Mouse (Mus musculus) midbrain, embryonic 10.5 days (tissue): ENCODE data around the gene Gpt2. TPM values are rescaled to one million over a fixed set of nuclear protein-coding genes. Genes with fewer than 3 reads are reported as not detected.

Experiments used
- DNase-seq: peaks from one replicate; pipeline ENCODE4 v3.0.0-alpha.2; 2017; ENCODE audit warnings: low spot score
- H3K27ac ChIP-seq: fragments of 300-500 bp; sonication (generic); replicated peaks from 2 replicates; pipeline ENCODE4 v1.5.1; 2016; ENCODE audit warnings: mild to moderate bottlenecking
- H3K27me3 ChIP-seq: fragments of 300-500 bp; sonication (generic); 2 replicates; pipeline ENCODE4 v1.6.1; 2016; ENCODE audit warnings: low read depth, mild to moderate bottlenecking; ENCODE audit not compliant: poor library complexity, severe bottlenecking
- H3K36me3 ChIP-seq: fragments of 300-500 bp; sonication (generic); 2 replicates; pipeline ENCODE4 v1.6.1; 2016; ENCODE audit warnings: mild to moderate bottlenecking, moderate library complexity
- H3K4me1 ChIP-seq: fragments of 300-500 bp; sonication (generic); 2 replicates; pipeline ENCODE4 v1.6.1; 2016
- H3K4me3 ChIP-seq: fragments of 300-500 bp; sonication (generic); 2 replicates; pipeline ENCODE4 v1.5.1; 2016; ENCODE audit warnings: mild to moderate bottlenecking, moderate library complexity
- H3K9me3 ChIP-seq: fragments of 300-500 bp; sonication (generic); replicated peaks from 2 replicates; pipeline ENCODE4 v1.6.1; 2016; ENCODE audit warnings: mild to moderate bottlenecking
- WGBS: fragments of 180-500 bp; shearing (Covaris S2); methylation state at CpG from one replicate; pipeline ENCODE4 v1.1.7; 2016; 5-methylcytosine and 5-hydroxymethylcytosine counted together
- polyA plus RNA-seq: library from polyadenylated mRNA; unstranded; fragments of >200 nt; fragmentation: Nextera tagmentation; extraction: Ambion mirVana; gene quantifications from 2 replicates; pipeline ENCODE4 v1.2.1, GENCODE M21; 2016

Gene Gpt2
- polyA plus RNA-seq, 1 experiment from 2014 or later: 31.9 TPM

GRCm38 (mm10) chr8:85513283-85513682, 20.9 kb downstream of the Gpt2 start:
- Histone ChIP-seq H3K4me3 (no peak overlapping the region), H3K4me1 (no peaks in the 10 kb centered on the region), H3K27me3 (no peaks in the 10 kb centered on the region), H3K27ac (no peak overlapping the region), H3K9me3 (no peaks in the 10 kb centered on the region), H3K36me3 (peaks cover 87% of the 10 kb centered on the region)
- DNase-seq: no peak
- whole genome bisulfite sequencing: 94% methylated on average over 4 of the region's 4 CpGs

GRCm38 (mm10) chr8:85515391-85515790, 23.0 kb downstream of the Gpt2 start:
- Histone ChIP-seq H3K9me3 (no peaks in the 10 kb centered on the region), H3K4me1 (no peaks in the 10 kb centered on the region), H3K27ac (no peak overlapping the region), H3K36me3 (peaks cover 84% of the 10 kb centered on the region), H3K27me3 (no peaks in the 10 kb centered on the region), H3K4me3 (no peak overlapping the region)
- DNase-seq: no peak
- WGBS: 77% methylated on average over 7 of the region's 7 CpGs

GRCm38 (mm10) chr8:85517336-85517735, 25.0 kb downstream of the Gpt2 start:
- WGBS: 89% methylated on average over 4 of the region's 4 CpGs

GRCm38 (mm10) chr8:85517956-85518355, 25.6 kb downstream of the Gpt2 start:
- Histone ChIP-seq H3K36me3 (peaks cover 89% of the 10 kb centered on the region), H3K4me1 (no peaks in the 10 kb centered on the region), H3K9me3 (no peaks in the 10 kb centered on the region), H3K27me3 (no peaks in the 10 kb centered on the region), H3K27ac (no peak overlapping the region), H3K4me3 (no peak overlapping the region)
- DNase-seq: no peak
- WGBS: 91% methylated on average over 10 of the region's 10 CpGs

More at GRCm38 (mm10) chr8:85517336-85517735, 25.0 kb downstream of the Gpt2 start:
- Histone ChIP-seq H3K27me3 (no peaks in the 10 kb centered on the region), H3K4me1 (no peaks in the 10 kb centered on the region), H3K36me3 (peaks cover 86% of the 10 kb centered on the region), H3K27ac (no peak overlapping the region), H3K9me3 (no peaks in the 10 kb centered on the region), H3K4me3 (no peak overlapping the region)
- no peak for DNase-seq

GRCm38 (mm10) chr8:85520586-85520985, 28.2 kb downstream of the Gpt2 start:
- no peak for DNase-seq
- H3K36me3 ChIP-seq: peaks cover 82% of the 10 kb centered on the region
- H3K27ac ChIP-seq: no peak overlapping the region
- H3K4me1 ChIP-seq: no peaks in the 10 kb centered on the region
- WGBS: 91% methylated on average over 4 of the region's 4 CpGs
- no peaks in the 10 kb centered on the region for H3K27me3 ChIP-seq
- no peak overlapping the region for H3K4me3 ChIP-seq
- H3K9me3 ChIP-seq: no peaks in the 10 kb centered on the region

- no peaks in the 10 kb centered on the region for H3K9me3 ChIP-seq
- H3K36me3 ChIP-seq: peaks cover 77% of the 10 kb centered on the region
- no peak for DNase-seq
- H3K27me3 ChIP-seq: no peaks in the 10 kb centered on the region
- 91% methylated on average over 8 of the region's 8 CpGs for WGBS
- no peak overlapping the region for H3K4me3 ChIP-seq
- H3K27ac ChIP-seq: no peak overlapping the region
- no peaks in the 10 kb centered on the region for H3K4me1 ChIP-seq
These were observed 29.0 kb downstream of the Gpt2 start for GRCm38 (mm10) chr8:85521332-85521731.

GRCm38 (mm10) chr8:85524086-85524485, 31.7 kb downstream of the Gpt2 start:
- no peaks in the 10 kb centered on the region for H3K27me3 ChIP-seq
- no peaks in the 10 kb centered on the region for H3K9me3 ChIP-seq
- DNase-seq: no peak
- H3K27ac ChIP-seq: no peak overlapping the region
- WGBS: 96% methylated on average over 7 of the region's 7 CpGs
- no peaks in the 10 kb centered on the region for H3K4me1 ChIP-seq
- H3K4me3 ChIP-seq: no peak overlapping the region
- peaks cover 53% of the 10 kb centered on the region for H3K36me3 ChIP-seq

GRCm38 (mm10) chr8:85526105-85526504, 33.7 kb downstream of the Gpt2 start:
- H3K4me3 ChIP-seq: no peak overlapping the region
- no peak overlapping the region for H3K27ac ChIP-seq
- H3K4me1 ChIP-seq: no peaks in the 10 kb centered on the region
- no peaks in the 10 kb centered on the region for H3K9me3 ChIP-seq
- DNase-seq: peak; percentile 53
- H3K27me3 ChIP-seq: no peaks in the 10 kb centered on the region
- H3K36me3 ChIP-seq: peaks cover 45% of the 10 kb centered on the region
- WGBS: 46% methylated on average over 6 of the region's 6 CpGs

- Histone ChIP-seq H3K36me3 (peaks cover 33% of the 10 kb centered on the region), H3K4me1 (no peaks in the 10 kb centered on the region), H3K4me3 (no peak overlapping the region), H3K27me3 (no peaks in the 10 kb centered on the region), H3K9me3 (no peaks in the 10 kb centered on the region), H3K27ac (no peak overlapping the region)
- no peak for DNase-seq
- WGBS: 82% methylated on average over 3 of the region's 3 CpGs
These were observed 36.6 kb downstream of the Gpt2 start for GRCm38 (mm10) chr8:85528959-85529358.

GRCm38 (mm10) chr8:85530717-85531116, 38.3 kb downstream of the Gpt2 start:
- no peak for DNase-seq
- Histone ChIP-seq H3K4me3 (no peak overlapping the region), H3K27ac (no peak overlapping the region), H3K9me3 (no peaks in the 10 kb centered on the region), H3K4me1 (no peaks in the 10 kb centered on the region), H3K36me3 (peaks cover 44% of the 10 kb centered on the region), H3K27me3 (no peaks in the 10 kb centered on the region)
- 92% methylated on average over 1 of the region's 1 CpGs for WGBS

GRCm38 (mm10) chr8:85531471-85531870, 39.1 kb downstream of the Gpt2 start:
- DNase-seq: no peak
- WGBS: 89% methylated on average over 3 of the region's 3 CpGs
- H3K4me1 ChIP-seq: no peaks in the 10 kb centered on the region
- peaks cover 52% of the 10 kb centered on the region for H3K36me3 ChIP-seq
- no peaks in the 10 kb centered on the region for H3K27me3 ChIP-seq
- H3K9me3 ChIP-seq: no peaks in the 10 kb centered on the region
- no peak overlapping the region for H3K27ac ChIP-seq
- H3K4me3 ChIP-seq: no peak overlapping the region

GRCm38 (mm10) chr8:85532843-85533242, 40.5 kb downstream of the Gpt2 start:
- Histone ChIP-seq H3K4me1 (no peaks in the 10 kb centered on the region), H3K9me3 (no peaks in the 10 kb centered on the region), H3K4me3 (no peak overlapping the region), H3K27ac (no peak overlapping the region), H3K36me3 (peaks cover 65% of the 10 kb centered on the region), H3K27me3 (no peaks in the 10 kb centered on the region)
- 88% methylated on average over 4 of the region's 4 CpGs for WGBS
- DNase-seq: no peak

- H3K27ac ChIP-seq: no peak overlapping the region
- no peak overlapping the region for H3K4me3 ChIP-seq
- DNase-seq: no peak
- H3K36me3 ChIP-seq: peaks cover 71% of the 10 kb centered on the region
- WGBS: 89% methylated on average over 2 of the region's 2 CpGs
- H3K27me3 ChIP-seq: no peaks in the 10 kb centered on the region
- no peaks in the 10 kb centered on the region for H3K9me3 ChIP-seq
- no peaks in the 10 kb centered on the region for H3K4me1 ChIP-seq
These were observed 41.1 kb downstream of the Gpt2 start for GRCm38 (mm10) chr8:85533434-85533833.

- Histone ChIP-seq H3K9me3 (no peaks in the 10 kb centered on the region), H3K4me1 (no peaks in the 10 kb centered on the region), H3K36me3 (peaks cover 79% of the 10 kb centered on the region), H3K27ac (no peak overlapping the region), H3K27me3 (no peaks in the 10 kb centered on the region), H3K4me3 (no peak overlapping the region)
- DNase-seq: no peak
- WGBS: 81% methylated on average over 1 of the region's 1 CpGs
These were observed 41.8 kb downstream of the Gpt2 start for GRCm38 (mm10) chr8:85534163-85534562.
